Mouse (Mus musculus) heart, postnatal 0 days (tissue): ENCODE results near the gene Tha1. TPM values are rescaled to one million over a fixed set of nuclear protein-coding genes. Genes with fewer than 3 reads are reported as not detected.

Experiments
- ATAC-seq: fragments of 200-750 bp; cut with Nextera tagmentation; 2 replicates; pipeline ENCODE4 v1.8.0; 2017; ENCODE audit warnings: low read depth, moderate number of reproducible peaks, moderate library complexity; ENCODE audit not compliant: insufficient read depth
- DNase-seq: peaks from one replicate; pipeline ENCODE4 v3.0.0-alpha.2; 2016; ENCODE audit warnings: low spot score
- H3K27ac ChIP-seq: fragments of 300-500 bp; sonication (generic); 2 replicates; pipeline ENCODE4 v1.5.1; 2014; ENCODE audit warnings: low read depth, mild to moderate bottlenecking
- H3K27me3 ChIP-seq: fragments of 300-500 bp; sonication (generic); 2 replicates; pipeline ENCODE4 v1.6.1; 2014; ENCODE audit warnings: low read length, mixed read lengths; ENCODE audit not compliant: control insufficient read depth, insufficient read depth
- H3K36me3 ChIP-seq: fragments of 300-500 bp; sonication (generic); replicated peaks from 2 replicates; pipeline ENCODE4 v1.6.1; 2014; ENCODE audit warnings: low read length, mixed read lengths; ENCODE audit not compliant: control insufficient read depth, insufficient read depth
- H3K4me1 ChIP-seq: fragments of 300-500 bp; sonication (generic); 2 replicates; pipeline ENCODE4 v1.6.1; 2014; ENCODE audit warnings: antibody characterized with exemption; ENCODE audit not compliant: control insufficient read depth, insufficient read depth
- H3K4me2 ChIP-seq: fragments of 300-500 bp; sonication (generic); 2 replicates; pipeline ENCODE4 v1.6.1; 2014; ENCODE audit warnings: low read depth, mild to moderate bottlenecking, low read length, moderate library complexity
- H3K4me3 ChIP-seq: fragments of 300-500 bp; sonication (generic); 2 replicates; pipeline ENCODE4 v1.5.1; 2014; ENCODE audit warnings: low read depth, low read length
- H3K9ac ChIP-seq: fragments of 300-500 bp; sonication (generic); replicated peaks from 2 replicates; pipeline ENCODE4 v1.6.1; 2014; ENCODE audit warnings: low read depth, low read length, mixed read lengths
- H3K9me3 ChIP-seq: fragments of 300-500 bp; sonication (generic); replicated peaks from 2 replicates; pipeline ENCODE4 v1.6.1; 2016; ENCODE audit warnings: low read length; ENCODE audit not compliant: control insufficient read depth
- CTCF ChIP-seq: IDR thresholded peaks from 2 replicates; pipeline ENCODE4 v1.5.1; 2016; ENCODE audit warnings: antibody characterized with exemption, control low read depth, low read depth
- EP300 ChIP-seq: IDR thresholded peaks from 2 replicates; pipeline ENCODE4 v1.6.1; 2016; ENCODE audit warnings: antibody characterized with exemption, low read depth
- WGBS: fragments of 180-500 bp; shearing (Covaris S2); extraction: QIAGEN DNeasy Blood & Tissue Kit; methylation state at CpG from one replicate; pipeline ENCODE4 v1.1.7; 2014; 5-methylcytosine and 5-hydroxymethylcytosine counted together
- polyA plus RNA-seq: library from polyadenylated mRNA; unstranded; fragments of >200 nt; fragmentation: Nextera tagmentation; extraction: Ambion mirVana; gene quantifications from 2 replicates; pipeline ENCODE4 v1.2.1, GENCODE M21; 2015
- total RNA-seq: library from RNA; depleted of rRNA; stranded (reverse); fragments of >200 nt; gene quantifications from 2 replicates; pipeline ENCODE4 v1.2.3, GENCODE M21; 2014; ENCODE audit warnings: low replicate concordance

Tha1 gene
- total and polyA plus RNA-seq, 2 experiments from 2014 or later = 7.8 to 9.4 TPM

- Histone ChIP-seq H3K9me3 (no peaks in the 10 kb centered on the region), H3K27me3 (peaks cover 14% of the 10 kb centered on the region), H3K4me1 (no peaks in the 10 kb centered on the region), H3K9ac (no peak overlapping the region), H3K36me3 (peaks cover 43% of the 10 kb centered on the region), H3K4me2 (no peak overlapping the region), H3K27ac (no peak overlapping the region), H3K4me3 (no peak overlapping the region)
- ATAC-seq (no peak), DNase-seq (no peak)
- 80% methylated on average over 1 of the region's 1 CpGs for WGBS
- TF ChIP-seq CTCF (no peak), EP300 (no peak)
Observed at GRCm38 (mm10) chr11:117855975-117856374, 17.3 kb downstream of the Tha1 start.

GRCm38 (mm10) chr11:117855360-117855759 lies 17.9 kb downstream of the Tha1 start:
- H3K36me3 ChIP-seq = peaks cover 43% of the 10 kb centered on the region

DNA sequence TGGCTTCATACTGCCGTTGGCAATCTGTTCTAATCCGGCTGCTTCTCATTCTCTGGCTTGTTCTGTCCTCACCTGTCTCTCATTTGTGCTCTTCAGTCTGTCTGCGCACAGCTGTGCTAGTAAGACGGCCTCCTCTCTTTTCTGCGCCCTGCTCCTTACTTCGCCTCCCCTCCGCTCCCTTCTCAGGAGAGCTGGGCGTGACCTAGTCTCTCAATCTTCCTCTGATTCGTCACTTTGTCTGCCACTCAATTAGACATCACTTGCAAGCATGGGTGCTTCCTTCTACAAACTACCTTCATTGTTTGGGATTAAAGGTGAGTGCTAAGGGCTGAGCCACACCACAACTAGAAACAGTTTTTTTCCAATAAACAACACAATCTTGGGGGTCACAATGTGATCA lies 19.0 kb downstream of the Tha1 start:
- Histone ChIP-seq H3K9me3 (no peaks in the 10 kb centered on the region), H3K36me3 (peaks cover 43% of the 10 kb centered on the region), H3K27me3 (no peaks in the 10 kb centered on the region), H3K4me2 (no peak overlapping the region), H3K9ac (no peak overlapping the region), H3K4me1 (peaks cover 12% of the 10 kb centered on the region), H3K27ac (no peak overlapping the region), H3K4me3 (no peak overlapping the region)
- ATAC-seq (no peak), DNase-seq (no peak)
- 87% methylated on average over 9 of the region's 9 CpGs for WGBS
- no peak for TF ChIP-seq CTCF
- TF ChIP-seq EP300 = no peak

More at GRCm38 (mm10) chr11:117855360-117855759, 17.9 kb downstream of the Tha1 start:
- Histone ChIP-seq H3K4me3 (no peak overlapping the region), H3K27ac (no peak overlapping the region), H3K4me2 (no peak overlapping the region), H3K9me3 (no peaks in the 10 kb centered on the region), H3K9ac (no peak overlapping the region), H3K4me1 (peaks cover 2% of the 10 kb centered on the region; the same call in 1 of the 2 replicates), H3K27me3 (peaks cover 8% of the 10 kb centered on the region)
- ATAC-seq = no peak
- 94% methylated on average over 5 of the region's 5 CpGs for WGBS
- TF ChIP-seq CTCF (no peak), EP300 (no peak)
- no peak for DNase-seq

DNA sequence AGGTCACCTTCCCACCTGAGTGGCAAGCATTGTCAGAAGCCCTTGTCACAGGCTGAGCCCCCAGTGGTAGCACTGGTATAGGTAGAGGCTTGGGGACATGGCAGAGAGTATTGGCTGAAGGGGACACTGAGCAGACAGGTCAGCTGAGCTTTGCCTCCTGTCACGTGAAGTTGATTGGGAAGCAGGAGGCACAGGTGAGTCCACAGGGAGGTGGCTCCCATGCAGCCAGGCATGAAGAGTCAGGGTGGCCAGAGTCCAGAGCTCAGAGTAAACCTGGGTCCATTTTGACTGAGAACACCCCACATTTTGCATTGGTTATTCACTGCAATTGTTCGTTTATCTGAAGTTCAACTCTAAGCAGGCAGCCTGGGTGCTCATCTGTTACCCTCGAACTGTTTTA lies 20.4 kb downstream of the Tha1 start:
- Histone ChIP-seq H3K9me3 (no peaks in the 10 kb centered on the region), H3K4me1 (peaks cover 18% of the 10 kb centered on the region), H3K4me2 (no peak overlapping the region), H3K27ac (no peak overlapping the region), H3K36me3 (peaks cover 40% of the 10 kb centered on the region), H3K27me3 (no peaks in the 10 kb centered on the region), H3K9ac (no peak overlapping the region), H3K4me3 (no peak overlapping the region)
- 85% methylated on average over 3 of the region's 3 CpGs for WGBS
- ATAC-seq (no peak), DNase-seq (no peak)
- TF ChIP-seq CTCF (no peak), EP300 (no peak)

DNA sequence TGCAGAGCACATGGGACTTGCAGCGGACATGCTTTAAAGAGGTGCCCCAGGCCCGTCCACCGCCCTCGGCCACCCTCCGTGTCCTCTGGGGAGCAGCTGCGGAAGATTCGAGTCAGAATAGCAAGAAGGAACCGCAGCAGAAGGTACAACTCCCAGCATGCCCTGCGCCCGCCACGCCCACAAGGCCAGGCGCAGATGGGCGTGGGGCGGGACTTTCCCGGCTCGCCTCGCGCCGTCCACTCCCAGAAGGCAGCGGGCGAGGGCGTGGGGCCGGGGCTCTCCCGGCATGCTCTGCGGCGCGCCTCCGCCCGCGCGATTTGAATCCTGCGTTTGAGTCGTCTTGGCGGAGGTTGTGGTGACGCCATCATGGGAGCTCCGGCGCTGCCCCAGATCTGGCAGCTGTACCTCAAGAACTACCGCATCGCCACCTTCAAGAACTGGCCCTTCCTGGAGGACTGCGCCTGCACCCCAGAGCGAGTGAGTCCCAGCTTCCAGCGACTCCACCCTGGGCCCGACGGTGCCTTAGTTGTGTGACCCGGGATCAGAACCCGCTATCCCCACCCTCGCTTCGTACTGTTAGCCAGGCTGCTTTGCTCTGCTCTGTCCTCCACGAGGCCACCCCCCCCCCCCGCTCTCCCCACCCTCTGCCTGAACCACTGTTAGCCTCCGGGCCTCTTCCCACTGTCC lies 24.2 kb downstream of the Tha1 start, which contains the start of gene Birc5:
Birc5 (plus strand) TSS at position 267 of the 687 bp plus-strand sequence.
- peak within 1 kb of the TSS; percentile 71 for H3K9ac ChIP-seq
- under 1% methylated on average over 51 of the region's 51 CpGs for WGBS
- ATAC-seq (peak; percentile 96), DNase-seq (peak; percentile 96)
- TF ChIP-seq EP300 (no peak), CTCF (no peak)
- peaks cover 12% of the 10 kb centered on the region for H3K36me3 ChIP-seq
- H3K9me3 ChIP-seq = no peaks in the 10 kb centered on the region
- H3K4me2 ChIP-seq = peak within 1 kb of the TSS; percentile 93
- H3K27me3 ChIP-seq = no peaks in the 10 kb centered on the region
- peaks cover 19% of the 10 kb centered on the region for H3K4me1 ChIP-seq
- peak within 1 kb of the TSS; percentile 91 for H3K27ac ChIP-seq
- H3K4me3 ChIP-seq = peak within 1 kb of the TSS; percentile 57
